Mouse (Mus musculus): ENCODE measurements around the gene Ranbp17. TPM values are rescaled to one million over a fixed set of nuclear protein-coding genes. Genes with fewer than 3 reads are reported as not detected.

Gene Ranbp17
- polyA plus RNA-seq, 2 experiments = 5.2 to 8.0 TPM

- H3K9ac ChIP-seq (ENCODE audit: low read depth, low read length, severe bottlenecking) = no peak overlapping the region
- H3K27me3 ChIP-seq (ENCODE audit: control insufficient read depth, insufficient read depth, low read length) = no peaks in the 10 kb centered on the region
- no peak overlapping the region for H3K4me3 ChIP-seq (replicated peaks; ENCODE audit: low read length)
- ATAC-seq (ENCODE audit: low FRiP score, low read depth) (no peak), DNase-seq (ENCODE audit: low spot score) (no peak)
- no peak overlapping the region for H3K27ac ChIP-seq (replicated peaks; ENCODE audit: low read depth, low read length)
- no peak overlapping the region for H3K4me2 ChIP-seq (replicated peaks; ENCODE audit: low read depth, low read length, severe bottlenecking)
- H3K9me3 ChIP-seq (ENCODE audit: control insufficient read depth, low read length) = no peaks in the 10 kb centered on the region
- TF ChIP-seq POLR2A (IDR thresholded peaks at IDR 0.05; ENCODE audit: borderline replicate concordance, extremely low read depth, insufficient read depth, insufficient read length) = no peak
- H3K4me1 ChIP-seq (ENCODE audit: control insufficient read depth, insufficient read depth, low read length) = no peaks in the 10 kb centered on the region
- H3K36me3 ChIP-seq (ENCODE audit: control insufficient read depth, insufficient read depth, low read length) = no peaks in the 10 kb centered on the region
- WGBS = 67% methylated on average over 1 of the region's 1 CpGs
These were observed 239.3 kb downstream of the Ranbp17 start for GRCm38 (mm10) chr11:33274294-33274693.

- H3K9me3 ChIP-seq (ENCODE audit: control insufficient read depth, low read length) = no peaks in the 10 kb centered on the region
- no peak overlapping the region for H3K4me3 ChIP-seq (replicated peaks; ENCODE audit: low read length)
- no peak overlapping the region for H3K9ac ChIP-seq (ENCODE audit: low read depth, low read length, severe bottlenecking)
- H3K36me3 ChIP-seq (ENCODE audit: control insufficient read depth, insufficient read depth, low read length) = no peaks in the 10 kb centered on the region
- no peak for ATAC-seq (ENCODE audit: low FRiP score, low read depth)
- H3K4me2 ChIP-seq (replicated peaks; ENCODE audit: low read depth, low read length, severe bottlenecking) = no peak overlapping the region
- WGBS = 29% methylated on average over 3 of the region's 3 CpGs
- DNase-seq (ENCODE audit: low spot score) = no peak
- TF ChIP-seq POLR2A (IDR thresholded peaks at IDR 0.05; ENCODE audit: borderline replicate concordance, extremely low read depth, insufficient read depth, insufficient read length) = no peak
- no peaks in the 10 kb centered on the region for H3K4me1 ChIP-seq (ENCODE audit: control insufficient read depth, insufficient read depth, low read length)
- H3K27ac ChIP-seq (replicated peaks; ENCODE audit: low read depth, low read length) = no peak overlapping the region
- H3K27me3 ChIP-seq (ENCODE audit: control insufficient read depth, insufficient read depth, low read length) = no peaks in the 10 kb centered on the region
These were observed 273.3 kb downstream of the Ranbp17 start for GRCm38 (mm10) chr11:33240295-33240694.

- H3K36me3 ChIP-seq (ENCODE audit: control insufficient read depth, insufficient read depth, low read length) = no peaks in the 10 kb centered on the region
- H3K9ac ChIP-seq (ENCODE audit: low read depth, low read length, severe bottlenecking) = no peak overlapping the region
- H3K4me2 ChIP-seq (replicated peaks; ENCODE audit: low read depth, low read length, severe bottlenecking) = no peak overlapping the region
- no peaks in the 10 kb centered on the region for H3K9me3 ChIP-seq (ENCODE audit: control insufficient read depth, low read length)
- no peak for TF ChIP-seq POLR2A (IDR thresholded peaks at IDR 0.05; ENCODE audit: borderline replicate concordance, extremely low read depth, insufficient read depth, insufficient read length)
- H3K27ac ChIP-seq (replicated peaks; ENCODE audit: low read depth, low read length) = no peak overlapping the region
- WGBS = 47% methylated on average over 3 of the region's 3 CpGs
- no peak for DNase-seq (ENCODE audit: low spot score)
- no peak for ATAC-seq (ENCODE audit: low FRiP score, low read depth)
- no peaks in the 10 kb centered on the region for H3K4me1 ChIP-seq (ENCODE audit: control insufficient read depth, insufficient read depth, low read length)
- H3K27me3 ChIP-seq (ENCODE audit: control insufficient read depth, insufficient read depth, low read length) = no peaks in the 10 kb centered on the region
- H3K4me3 ChIP-seq (replicated peaks; ENCODE audit: low read length) = no peak overlapping the region
These were observed 279.4 kb downstream of the Ranbp17 start for GRCm38 (mm10) chr11:33234134-33234533.

- no peaks in the 10 kb centered on the region for H3K9me3 ChIP-seq (ENCODE audit: control insufficient read depth, low read length)
- no peak overlapping the region for H3K27ac ChIP-seq (replicated peaks; ENCODE audit: low read depth, low read length)
- 77% methylated on average over 5 of the region's 5 CpGs for WGBS
- no peak for TF ChIP-seq POLR2A (IDR thresholded peaks at IDR 0.05; ENCODE audit: borderline replicate concordance, extremely low read depth, insufficient read depth, insufficient read length)
- no peaks in the 10 kb centered on the region for H3K36me3 ChIP-seq (ENCODE audit: control insufficient read depth, insufficient read depth, low read length)
- no peak overlapping the region for H3K4me2 ChIP-seq (replicated peaks; ENCODE audit: low read depth, low read length, severe bottlenecking)
- H3K9ac ChIP-seq (ENCODE audit: low read depth, low read length, severe bottlenecking) = no peak overlapping the region
- DNase-seq (ENCODE audit: low spot score) = no peak
- no peaks in the 10 kb centered on the region for H3K4me1 ChIP-seq (ENCODE audit: control insufficient read depth, insufficient read depth, low read length)
- no peak overlapping the region for H3K4me3 ChIP-seq (replicated peaks; ENCODE audit: low read length)
- no peak for ATAC-seq (ENCODE audit: low FRiP score, low read depth)
- no peaks in the 10 kb centered on the region for H3K27me3 ChIP-seq (ENCODE audit: control insufficient read depth, insufficient read depth, low read length)
These were observed 281.5 kb downstream of the Ranbp17 start for GRCm38 (mm10) chr11:33232056-33232455.

- Histone ChIP-seq H3K9me3 (ENCODE audit: control insufficient read depth, low read length) (no peaks in the 10 kb centered on the region), H3K4me1 (ENCODE audit: control insufficient read depth, insufficient read depth, low read length) (no peaks in the 10 kb centered on the region), H3K9ac (ENCODE audit: low read depth, low read length, severe bottlenecking) (no peak overlapping the region), H3K4me2 (replicated peaks; ENCODE audit: low read depth, low read length, severe bottlenecking) (no peak overlapping the region), H3K27me3 (ENCODE audit: control insufficient read depth, insufficient read depth, low read length) (no peaks in the 10 kb centered on the region), H3K4me3 (replicated peaks; ENCODE audit: low read length) (no peak overlapping the region), H3K36me3 (ENCODE audit: control insufficient read depth, insufficient read depth, low read length) (no peaks in the 10 kb centered on the region), H3K27ac (replicated peaks; ENCODE audit: low read depth, low read length) (no peak overlapping the region)
- DNase-seq (ENCODE audit: low spot score) (no peak), ATAC-seq (ENCODE audit: low FRiP score, low read depth) (no peak)
- TF ChIP-seq POLR2A (IDR thresholded peaks at IDR 0.05; ENCODE audit: borderline replicate concordance, extremely low read depth, insufficient read depth, insufficient read length) = no peak
- 88% methylated on average over 2 of the region's 2 CpGs for WGBS
These were observed 285.4 kb downstream of the Ranbp17 start for GRCm38 (mm10) chr11:33228186-33228585.

GRCm38 (mm10) chr11:33226516-33226915 lies 287.0 kb downstream of the Ranbp17 start:
- no peak overlapping the region for H3K9ac ChIP-seq (ENCODE audit: low read depth, low read length, severe bottlenecking)
- peaks cover 5% of the 10 kb centered on the region; the same call in 1 of the 2 replicates for H3K4me1 ChIP-seq (ENCODE audit: control insufficient read depth, insufficient read depth, low read length)
- TF ChIP-seq POLR2A (IDR thresholded peaks at IDR 0.05; ENCODE audit: borderline replicate concordance, extremely low read depth, insufficient read depth, insufficient read length) = no peak
- H3K27me3 ChIP-seq (ENCODE audit: control insufficient read depth, insufficient read depth, low read length) = no peaks in the 10 kb centered on the region
- H3K36me3 ChIP-seq (ENCODE audit: control insufficient read depth, insufficient read depth, low read length) = no peaks in the 10 kb centered on the region
- no peak overlapping the region for H3K27ac ChIP-seq (replicated peaks; ENCODE audit: low read depth, low read length)
- H3K4me3 ChIP-seq (replicated peaks; ENCODE audit: low read length) = no peak overlapping the region
- no peak for DNase-seq (ENCODE audit: low spot score)
- ATAC-seq (ENCODE audit: low FRiP score, low read depth) = no peak
- no peaks in the 10 kb centered on the region for H3K9me3 ChIP-seq (ENCODE audit: control insufficient read depth, low read length)
- no peak overlapping the region for H3K4me2 ChIP-seq (replicated peaks; ENCODE audit: low read depth, low read length, severe bottlenecking)
- 80% methylated on average over 8 of the region's 8 CpGs for WGBS
